Mouse (Mus musculus) neutrophil, adult 5-6 weeks (primary cell): ENCODE measurements around the gene Gm10272. TPM values are rescaled to one million over a fixed set of nuclear protein-coding genes. Genes with fewer than 3 reads are reported as not detected.
"Not testable (repeated sequence)": the region's sequence is repeated elsewhere in the genome, so short reads cannot be mapped to it uniquely, and the experiment has no call there.

Experiments
- ATAC-seq: fragments of 151-379, 151-347 bp; 2 replicates; pipeline ENCODE4 v1.8.0; 2017; ENCODE audit warnings: mild to moderate bottlenecking, moderate TSS enrichment; ENCODE audit not compliant: insufficient number of reproducible peaks, poor library complexity, low FRiP score, severe bottlenecking; ENCODE audit errors: extremely low read depth
- total RNA-seq: library from RNA; stranded (forward); fragments of 200-1000 nt; gene quantifications from 2 replicates; pipeline ENCODE4 v1.2.3, GENCODE M21; 2017

The Gm10272 gene
- total RNA-seq, 1 experiment from 2014 or later: not detected

- not testable (repeated sequence) for ATAC-seq
Observed at GRCm38 (mm10) chr10:77720299-77720698, 13.9 kb downstream of the Gm10272 start, which contains the start of gene Krtap12-1. Gene Krtap12-1 (plus strand): TSS chr10:77720599.

GRCm38 (mm10) chr10:77724855-77725254 is 18.4 kb downstream of the Gm10272 start:
- no peak for ATAC-seq

GRCm38 (mm10) chr10:77726186-77726585 is 19.8 kb downstream of the Gm10272 start, which contains the start of gene Gm10100:
Gene Gm10100 (plus strand): TSS chr10:77726486.
- ATAC-seq: no peak

- no peak for ATAC-seq
Observed at GRCm38 (mm10) chr10:77728280-77728679, 21.9 kb downstream of the Gm10272 start.

- no peak for ATAC-seq
Observed at GRCm38 (mm10) chr10:77729241-77729640, 22.8 kb downstream of the Gm10272 start.

GRCm38 (mm10) chr10:77735928-77736327 is 29.5 kb downstream of the Gm10272 start:
- ATAC-seq: no peak

- no peak for ATAC-seq
Observed at GRCm38 (mm10) chr10:77738929-77739328, 32.5 kb downstream of the Gm10272 start.

- ATAC-seq: not testable (repeated sequence)
Observed at GRCm38 (mm10) chr10:77741924-77742688, 35.7 kb downstream of the Gm10272 start, which contains the start of gene Gm18596. Gene Gm18596 (minus strand): TSS chr10:77742638.

- not testable (repeated sequence) for ATAC-seq
Observed at GRCm38 (mm10) chr10:77750686-77751085, 44.3 kb downstream of the Gm10272 start.

GRCm38 (mm10) chr10:77751254-77751653 is 44.8 kb downstream of the Gm10272 start, which contains the start of gene Gm9736:
Gene Gm9736 (minus strand): TSS chr10:77751354.
- not testable (repeated sequence) for ATAC-seq

- not testable (repeated sequence) for ATAC-seq
Observed at GRCm38 (mm10) chr10:77752312-77752711, 45.9 kb downstream of the Gm10272 start.

GRCm38 (mm10) chr10:77753448-77753847 is 47.0 kb downstream of the Gm10272 start:
- ATAC-seq: no peak

Other genes with a start within 250 kb of the Gm10272 start
- gene Fam207a, start 190.8 kb upstream of the Gm10272 start, total RNA-seq: 23.3 and 29.5 TPM in 2 replicates
- gene Itgb2, start 176.4 kb upstream of the Gm10272 start, total RNA-seq: 452 and 473 TPM in 2 replicates
- gene Pttg1ip, start 124.9 kb upstream of the Gm10272 start, total RNA-seq: 78.7 and 87.5 TPM in 2 replicates
- 32.6 and 52.2 TPM in 2 replicates for gene Sumo3, start 100.5 kb upstream of the Gm10272 start, total RNA-seq
- not detected in 2 replicates for gene Gm49325, start 100.4 kb upstream of the Gm10272 start, total RNA-seq
- 21.9 and 23.3 TPM in 2 replicates for gene Ube2g2, start 84.4 kb upstream of the Gm10272 start, total RNA-seq
- not detected in 2 replicates for gene Tspear, start 20.1 kb upstream of the Gm10272 start, total RNA-seq
- gene Gm19402, start 15.9 kb upstream of the Gm10272 start, total RNA-seq: not detected in 2 replicates
- gene Gm9508, start 9.4 kb upstream of the Gm10272 start, total RNA-seq: not detected in 2 replicates
- gene Gm10024, start 4.8 kb downstream of the Gm10272 start, total RNA-seq: not detected in 2 replicates
- not detected in 2 replicates for gene Gm10142, start 9.2 kb downstream of the Gm10272 start, total RNA-seq
- gene Krtap12-1, start 14.0 kb downstream of the Gm10272 start, total RNA-seq: not detected in 2 replicates
- gene Gm10100, start 19.9 kb downstream of the Gm10272 start, total RNA-seq: not detected in 2 replicates
- gene Gm18596, start 36.0 kb downstream of the Gm10272 start, total RNA-seq: not detected in 2 replicates
- gene Gm9736, start 44.7 kb downstream of the Gm10272 start, total RNA-seq: not detected in 2 replicates
- gene Gm3233, start 53.1 kb downstream of the Gm10272 start, total RNA-seq: not detected in 2 replicates
- gene Gm3238, start 64.7 kb downstream of the Gm10272 start, total RNA-seq: not detected in 2 replicates
- not detected in 2 replicates for gene Gm7138, start 70.3 kb downstream of the Gm10272 start, total RNA-seq
- not detected in 2 replicates for gene Gm3250, start 75.9 kb downstream of the Gm10272 start, total RNA-seq
- not detected in 2 replicates for gene Gm7137, start 81.6 kb downstream of the Gm10272 start, total RNA-seq
- gene Gm9639, start 88.5 kb downstream of the Gm10272 start, total RNA-seq: not detected in 2 replicates
- not detected in 2 replicates for gene Gm19668, start 92.5 kb downstream of the Gm10272 start, total RNA-seq
- not detected in 2 replicates for gene Gm9507, start 105.2 kb downstream of the Gm10272 start, total RNA-seq
- not detected in 2 replicates for gene Gm2696, start 108.1 kb downstream of the Gm10272 start, total RNA-seq
- gene Krtap10-4, start 120.5 kb downstream of the Gm10272 start, total RNA-seq: not detected in 2 replicates
- not detected in 2 replicates for gene Krtap10-10, start 129.3 kb downstream of the Gm10272 start, total RNA-seq
- not detected in 2 replicates for gene Gm36176, start 140.2 kb downstream of the Gm10272 start, total RNA-seq
- gene Gm10318, start 146.2 kb downstream of the Gm10272 start, total RNA-seq: not detected in 2 replicates
- gene Gm3285, start 155.3 kb downstream of the Gm10272 start, total RNA-seq: not detected in 2 replicates
- 0.12 and 0.23 TPM in 2 replicates for gene Lrrc3, start 195.9 kb downstream of the Gm10272 start, total RNA-seq